Mouse (Mus musculus) 416B (cell line): Measurements from ENCODE around the gene Vnn1.
A peak's percentile ranks its signal among the peaks of the same experiment; 100 is the strongest.

ENCODE experiments used
- DNase-seq: peaks from one replicate; pipeline ENCODE4 v3.0.0; 2011; ENCODE audit warnings: low read depth

Gene Vnn1

DNA sequence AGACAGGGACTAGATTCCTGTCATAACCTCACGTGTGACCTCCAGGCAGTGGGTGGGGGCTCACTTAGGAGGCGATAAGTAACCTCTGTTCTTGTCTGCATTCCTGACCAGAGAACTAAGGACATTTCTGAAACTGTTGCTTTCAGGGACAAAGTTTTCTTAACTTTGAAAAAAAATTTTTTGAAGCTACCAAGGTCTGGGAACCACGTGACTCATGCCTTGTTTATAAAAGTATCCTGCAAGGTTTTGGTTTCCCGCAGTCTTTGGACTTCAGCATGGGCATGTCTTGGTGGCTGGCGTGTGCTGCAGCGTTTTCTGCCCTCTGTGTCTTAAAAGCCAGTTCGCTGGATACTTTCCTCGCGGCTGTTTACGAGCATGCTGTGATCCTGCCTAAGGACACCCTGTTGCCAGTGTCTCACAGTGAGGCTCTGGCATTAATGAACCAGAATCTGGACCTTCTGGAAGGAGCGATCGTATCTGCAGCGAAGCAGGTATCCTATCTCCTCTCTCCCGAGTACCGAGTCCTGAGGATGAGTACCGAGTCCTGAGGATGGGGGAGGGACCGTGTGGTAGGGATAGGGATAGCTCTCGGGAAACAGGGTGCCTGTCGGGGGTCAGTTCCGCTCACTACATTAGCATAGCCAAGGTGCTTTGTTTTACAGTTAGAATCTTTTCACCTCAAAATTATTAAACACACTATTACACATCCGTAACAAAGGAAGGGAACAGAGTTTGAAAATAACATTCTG, at the start of gene Vnn1:
Gene Vnn1, plus strand, starts transcription at position 88 of the 749 bp plus-strand sequence.
- DNase-seq: no peak

- peak; percentile 8 for DNase-seq
These were observed 43.1 kb upstream of the Vnn1 start, which contains the start of gene Vnn3 for GRCm38 (mm10) chr10:23851228-23851912. Gene Vnn3 (plus strand): TSS chr10:23851462.

- no peak for DNase-seq
These were observed 42.4 kb upstream of the Vnn1 start for GRCm38 (mm10) chr10:23852096-23852495.

GRCm38 (mm10) chr10:23864362-23865312, 29.9 kb upstream of the Vnn1 start:
- DNase-seq: peak; percentile 34

DNA sequence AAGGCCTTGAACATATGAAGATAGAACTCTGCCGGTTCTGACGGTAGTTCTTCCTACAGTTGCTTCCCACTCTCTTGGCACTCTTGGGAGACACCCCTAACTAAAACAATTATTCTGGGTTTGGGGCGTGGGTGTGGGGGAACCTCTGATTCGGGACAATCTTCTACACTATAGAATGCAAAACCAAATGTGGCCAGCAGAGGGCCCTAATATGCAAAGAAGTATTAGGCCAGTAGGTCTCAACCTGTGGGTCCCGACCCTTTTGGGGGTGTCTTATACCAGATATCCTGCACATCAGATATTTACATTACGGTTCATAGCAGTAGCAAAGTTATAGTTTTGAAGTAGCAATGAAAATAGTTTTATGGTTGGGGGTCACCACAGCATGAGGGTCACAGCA, 13.8 kb upstream of the Vnn1 start:
- DNase-seq: peak; percentile 13

GRCm38 (mm10) chr10:23884910-23885309, 9.6 kb upstream of the Vnn1 start:
- DNase-seq: no peak

DNA sequence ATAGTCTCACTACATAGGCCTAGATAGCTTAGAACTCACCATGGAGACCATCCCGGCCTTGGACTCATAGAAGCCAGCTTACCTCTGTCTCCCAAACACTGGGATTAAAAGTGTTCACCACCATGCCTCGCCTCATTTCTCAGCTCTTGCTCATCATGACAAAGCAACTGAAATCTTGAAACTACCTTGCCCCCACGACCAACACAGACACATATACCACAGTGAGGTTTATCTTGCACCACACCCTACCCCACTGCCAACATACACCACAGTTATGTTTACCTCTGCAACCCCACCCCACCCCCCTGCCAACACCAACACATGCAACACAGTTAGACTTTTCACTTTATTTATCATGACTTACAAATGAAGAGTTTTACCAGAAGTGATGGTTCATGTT, 8.4 kb upstream of the Vnn1 start:
- no peak for DNase-seq

DNA sequence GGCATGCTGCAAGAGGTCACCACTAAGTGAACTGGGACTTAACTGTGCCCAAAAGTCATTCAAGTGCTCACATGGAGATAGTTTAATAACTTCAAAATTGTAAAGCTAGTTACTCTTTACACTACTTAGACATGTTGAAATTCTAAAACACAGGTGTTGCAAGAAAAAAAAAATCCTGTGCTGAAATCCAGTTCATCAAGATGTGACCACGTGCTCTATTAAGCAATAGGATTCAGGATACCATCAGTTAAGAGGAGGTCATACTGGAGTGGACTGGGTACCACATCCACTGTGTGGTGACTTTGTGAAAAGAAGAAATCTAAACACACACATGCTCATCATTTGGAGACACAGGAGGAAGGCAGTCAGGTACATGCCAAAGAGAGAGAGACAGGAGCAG, 1.5 kb upstream of the Vnn1 start:
- no peak for DNase-seq

DNA sequence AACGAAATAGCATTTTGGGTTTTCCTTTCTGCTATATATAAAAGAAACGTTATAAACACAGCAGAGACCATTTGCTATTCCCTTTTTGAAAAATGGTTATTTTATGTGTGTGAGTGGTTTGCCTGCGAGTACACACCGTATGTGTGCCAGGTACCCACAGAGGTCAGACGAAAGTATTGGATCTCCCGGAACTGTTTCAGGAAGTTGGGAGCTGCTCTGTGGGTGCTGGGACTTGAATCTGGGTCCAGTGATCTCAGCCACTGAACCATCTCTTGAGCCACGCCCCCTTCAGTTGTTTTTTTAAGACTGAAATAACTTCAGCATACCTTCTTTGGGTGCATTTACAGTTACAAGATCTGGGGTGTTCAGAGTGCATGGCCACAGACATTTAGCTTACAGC, 888 bp downstream of the Vnn1 start:
- no peak for DNase-seq

GRCm38 (mm10) chr10:23901119-23901518, 6.6 kb downstream of the Vnn1 start:
- no peak for DNase-seq

DNA sequence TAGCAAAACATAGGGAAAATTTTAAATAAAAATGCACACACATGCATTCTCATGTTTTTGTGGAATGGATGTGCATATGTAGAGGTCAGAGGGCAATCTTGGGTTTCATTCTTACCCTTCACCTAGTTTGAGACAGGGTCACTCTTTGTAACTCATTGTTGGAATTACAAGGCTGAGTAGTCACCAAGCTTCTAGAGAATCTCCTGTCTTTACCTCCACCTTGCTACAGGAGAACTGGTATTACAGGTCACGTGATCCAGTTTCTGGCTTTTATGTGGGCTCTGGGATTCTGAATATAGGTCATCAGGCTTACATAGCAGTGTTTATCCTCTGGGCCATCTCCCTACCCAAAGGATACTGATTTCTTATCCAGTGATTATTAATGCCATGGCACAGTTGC, 11.2 kb downstream of the Vnn1 start:
- DNase-seq: no peak

GRCm38 (mm10) chr10:23920056-23920455, 25.6 kb downstream of the Vnn1 start, which contains the start of gene Taar1:
Gene Taar1 (plus strand): TSS chr10:23920356.
- DNase-seq: no peak

- DNase-seq: no peak
These were observed 28.0 kb downstream of the Vnn1 start for GRCm38 (mm10) chr10:23922468-23922867.

- no peak for DNase-seq
These were observed 29.5 kb downstream of the Vnn1 start for GRCm38 (mm10) chr10:23923941-23924340.

- no peak for DNase-seq
These were observed 43.1 kb downstream of the Vnn1 start for GRCm38 (mm10) chr10:23937613-23938012.

GRCm38 (mm10) chr10:23938312-23938711, 43.8 kb downstream of the Vnn1 start, which contains the start of gene Taar2:
Gene Taar2 (plus strand): TSS chr10:23938572.
- DNase-seq: no peak

- DNase-seq: peak; percentile 57
These were observed 48.0 kb downstream of the Vnn1 start for GRCm38 (mm10) chr10:23942465-23942864.

GRCm38 (mm10) chr10:23948026-23948425, 53.5 kb downstream of the Vnn1 start:
- no peak for DNase-seq

DNA sequence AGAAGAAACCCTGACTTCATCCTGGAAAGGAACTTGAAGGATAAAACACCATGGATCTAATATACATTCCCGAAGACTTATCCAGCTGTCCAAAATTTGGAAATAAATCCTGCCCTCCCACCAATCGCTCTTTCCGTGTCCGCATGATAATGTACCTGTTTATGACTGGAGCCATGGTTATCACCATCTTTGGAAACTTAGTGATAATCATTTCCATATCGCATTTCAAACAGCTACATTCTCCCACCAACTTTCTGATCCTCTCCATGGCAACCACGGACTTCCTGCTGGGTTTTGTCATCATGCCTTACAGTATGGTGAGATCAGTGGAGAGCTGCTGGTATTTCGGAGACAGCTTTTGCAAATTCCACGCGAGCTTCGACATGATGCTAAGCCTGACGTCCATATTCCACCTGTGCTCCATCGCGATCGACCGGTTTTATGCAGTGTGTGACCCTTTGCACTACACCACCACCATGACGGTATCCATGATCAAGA, 55.1 kb downstream of the Vnn1 start, which contains the start of gene Taar3:
Gene Taar3, plus strand, starts transcription at position 51 of the 498 bp plus-strand sequence.
- DNase-seq: no peak

DNA sequence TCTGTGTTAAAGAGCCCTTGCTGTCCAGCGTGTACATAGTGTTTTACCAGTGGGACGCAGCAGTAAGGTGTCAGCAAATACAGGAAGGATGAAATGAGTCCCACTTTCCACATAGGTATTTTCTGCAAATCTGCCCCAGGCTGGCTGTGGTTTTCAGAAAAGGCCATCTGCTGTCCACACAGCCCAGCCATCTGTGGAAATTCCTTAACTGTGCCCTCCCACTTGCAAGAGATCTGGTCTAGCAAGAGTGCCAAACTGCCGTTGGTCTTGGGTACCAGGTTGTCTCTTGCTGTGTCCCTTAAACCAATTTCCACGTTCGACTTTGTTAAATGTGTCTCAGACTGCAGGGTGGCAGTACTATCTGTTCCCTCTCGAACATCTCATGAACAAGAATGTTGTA, 57.2 kb downstream of the Vnn1 start:
- DNase-seq: no peak
